Mouse (Mus musculus) E14TG2a.4 (cell line): ENCODE results near the gene Pemt.
A peak's percentile ranks its signal among the peaks of the same experiment; 100 is the strongest.

ENCODE experiments used
- H3K27me3 ChIP-seq: 2 replicates; pipeline ENCODE4 v1.6.1; 2014; ENCODE audit warnings: low read length, control low read depth; ENCODE audit not compliant: insufficient read depth
- H3K36me3 ChIP-seq: 2 replicates; pipeline ENCODE4 v1.6.1; 2014; ENCODE audit warnings: low read length, control low read depth; ENCODE audit not compliant: insufficient read depth
- H3K4me1 ChIP-seq: replicated peaks from 2 replicates; pipeline ENCODE4 v1.6.1; 2014; ENCODE audit warnings: low read depth, low read length, control low read depth
- H3K4me3 ChIP-seq: replicated peaks from 2 replicates; pipeline ENCODE4 v1.5.1; 2014; ENCODE audit warnings: mild to moderate bottlenecking, low read length
- H3K9me3 ChIP-seq: 2 replicates; pipeline ENCODE4 v1.6.1; 2014; ENCODE audit warnings: low read length, control low read depth
- CTCF ChIP-seq: conservative IDR thresholded peaks from 2 replicates; pipeline ENCODE4 v1.5.1; 2014; ENCODE audit warnings: low read length
- NANOG ChIP-seq: IDR thresholded peaks from 2 replicates; pipeline ENCODE4 v1.6.1; 2014; ENCODE audit warnings: borderline replicate concordance, low read length, mixed read lengths
- POU5F1 ChIP-seq: IDR thresholded peaks from 2 replicates; pipeline ENCODE4 v1.6.1; 2014; ENCODE audit warnings: low read length, borderline replicate concordance

Pemt gene

DNA sequence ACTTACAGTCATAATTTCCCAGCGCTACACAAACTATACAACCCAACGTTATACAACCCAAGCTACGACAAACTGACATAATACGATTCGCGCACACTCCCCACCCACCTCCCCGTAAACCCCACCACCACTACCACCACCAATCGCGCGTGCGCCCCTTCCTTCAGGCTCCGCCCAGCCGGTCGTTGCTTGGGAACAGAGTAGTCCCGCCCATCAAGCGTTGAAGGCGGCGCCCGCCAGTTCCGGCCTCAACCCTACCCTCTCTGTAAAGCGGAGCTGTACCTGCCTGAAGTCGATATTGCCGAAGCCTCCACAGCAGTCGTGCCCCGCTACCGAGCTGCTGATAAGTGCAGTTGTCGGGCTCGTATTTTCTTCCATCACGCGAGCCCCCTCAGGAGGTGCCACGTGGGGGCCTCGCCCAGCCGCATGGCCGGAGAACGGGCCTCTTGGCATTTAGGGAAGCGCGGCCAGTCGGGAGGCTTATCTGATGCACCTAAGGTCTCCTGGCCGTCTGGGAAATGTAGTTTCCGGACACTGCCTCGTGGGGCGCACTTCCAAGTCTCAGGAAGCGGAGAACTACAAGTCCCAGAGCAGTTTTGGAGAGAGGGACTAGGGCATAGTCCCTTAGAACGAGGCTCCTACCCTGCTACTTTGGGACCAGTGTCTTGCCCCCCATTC is at the start of gene Pemt:
Gene Pemt (minus strand): TSS at position 432 of the 678 bp plus-strand sequence.
- peak; percentile 23 for TF ChIP-seq CTCF
- TF ChIP-seq POU5F1 = no peak
- H3K9me3 ChIP-seq = no peaks in the 10 kb centered on the region
- peak within 1 kb of the TSS; percentile 85 for H3K4me3 ChIP-seq
- peaks cover 6% of the 10 kb centered on the region; the same call in 1 of the 2 replicates for H3K27me3 ChIP-seq
- H3K4me1 ChIP-seq = peaks cover 18% of the 10 kb centered on the region
- no peaks in the 10 kb centered on the region for H3K36me3 ChIP-seq

DNA sequence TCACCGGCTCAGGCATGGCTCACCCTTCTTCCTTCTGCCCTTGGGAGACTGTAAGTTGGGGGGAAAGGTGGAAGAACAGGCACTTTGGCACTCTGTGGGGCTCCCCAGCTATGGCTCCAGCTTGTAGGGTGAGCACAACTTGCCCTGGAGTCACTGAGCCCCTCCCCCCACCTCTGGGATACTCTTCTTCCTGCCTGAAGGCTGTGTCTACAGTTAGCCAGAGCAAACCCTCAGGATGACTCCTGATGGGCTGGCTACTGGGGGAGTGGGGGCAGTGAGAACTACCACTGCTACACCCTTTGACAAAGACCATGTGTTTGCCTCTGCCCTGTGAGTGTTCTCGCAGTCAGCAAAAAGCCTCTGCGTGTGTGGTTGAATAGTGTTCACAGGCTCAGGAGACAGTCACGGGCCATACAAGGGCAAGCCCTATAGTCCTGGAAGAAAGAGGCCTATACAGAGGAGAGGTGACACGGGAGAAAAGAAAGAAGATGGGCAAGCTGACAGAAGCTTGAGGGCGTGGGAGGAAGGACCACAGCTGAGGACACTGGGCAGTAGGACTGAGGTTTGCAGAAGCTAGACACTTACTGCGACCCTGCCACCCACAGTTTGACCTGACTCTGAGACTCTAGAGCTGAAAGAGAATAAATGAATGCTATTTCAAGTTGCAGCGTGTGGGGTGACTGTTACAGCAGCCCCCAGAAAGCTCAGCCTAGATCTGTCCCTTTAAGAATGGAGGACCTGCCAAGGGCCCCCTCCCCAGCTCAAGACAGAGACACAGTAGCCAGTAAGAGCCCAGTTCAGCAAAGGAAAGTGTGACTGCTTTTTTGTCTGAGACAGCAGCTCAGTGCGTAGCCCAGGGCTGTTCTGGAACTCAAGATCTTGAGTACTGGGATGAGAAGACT is 48.9 kb upstream of the Pemt start:
- Histone ChIP-seq H3K4me1 (peaks cover 50% of the 10 kb centered on the region), H3K9me3 (no peaks in the 10 kb centered on the region), H3K4me3 (no peak overlapping the region), H3K27me3 (peaks cover 89% of the 10 kb centered on the region), H3K36me3 (no peaks in the 10 kb centered on the region)
- TF ChIP-seq CTCF = no peak
- no peak for TF ChIP-seq NANOG
- no peak for TF ChIP-seq POU5F1

DNA sequence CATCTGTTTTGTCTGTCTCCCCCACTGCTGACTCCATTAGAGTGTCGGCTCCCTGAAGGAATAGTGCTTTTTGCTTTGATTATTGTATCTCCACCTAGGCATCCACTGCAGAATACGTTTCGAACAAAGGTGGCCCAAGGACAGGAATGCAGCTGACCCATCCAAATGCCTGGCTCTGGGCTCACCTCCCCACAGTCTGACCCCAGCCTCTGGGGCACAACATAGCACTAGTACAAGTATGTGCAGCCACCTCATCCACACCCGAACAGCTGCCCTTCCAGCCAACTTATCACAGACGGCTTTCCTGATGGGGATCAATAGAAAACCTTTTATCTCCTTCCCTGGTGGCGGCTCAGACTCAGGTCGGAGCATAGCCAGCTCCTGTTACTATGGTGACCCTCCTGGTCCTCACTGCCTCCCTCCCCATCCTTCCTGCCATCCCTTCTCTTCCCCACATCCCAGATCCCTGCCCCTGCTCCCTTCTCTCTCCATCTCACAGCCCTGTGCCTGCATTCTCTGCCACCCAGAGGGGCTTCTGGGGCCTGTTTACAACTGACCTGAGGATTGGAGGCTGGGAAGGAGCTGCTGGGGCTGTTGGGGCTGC is 47.8 kb upstream of the Pemt start:
- TF ChIP-seq POU5F1 = no peak
- no peak for TF ChIP-seq NANOG
- no peak for TF ChIP-seq CTCF
- Histone ChIP-seq H3K9me3 (no peaks in the 10 kb centered on the region), H3K27me3 (peaks cover 80% of the 10 kb centered on the region), H3K4me3 (no peak overlapping the region), H3K36me3 (no peaks in the 10 kb centered on the region), H3K4me1 (peaks cover 45% of the 10 kb centered on the region)

DNA sequence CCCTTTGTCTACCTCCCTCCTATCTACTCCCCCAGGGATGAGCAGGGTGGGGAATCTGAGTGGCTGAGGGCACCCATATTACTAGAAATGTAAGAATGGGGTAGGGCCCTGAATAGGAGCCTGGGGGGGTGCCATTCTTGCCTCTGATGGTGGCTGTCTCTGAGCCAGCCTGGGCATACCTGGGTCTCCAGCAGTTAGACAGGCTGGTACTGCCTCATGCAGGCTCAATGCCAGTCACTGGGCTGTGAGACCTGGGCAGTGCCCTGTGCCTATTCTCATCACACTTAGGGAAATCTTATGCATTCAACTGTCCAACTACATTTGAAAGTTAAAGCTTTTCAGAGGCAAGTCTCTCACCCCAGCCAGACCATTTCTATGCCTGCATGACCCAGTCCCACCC is 46.9 kb upstream of the Pemt start:
- H3K4me3 ChIP-seq = no peak overlapping the region
- no peaks in the 10 kb centered on the region for H3K36me3 ChIP-seq
- H3K4me1 ChIP-seq = peaks cover 53% of the 10 kb centered on the region
- peaks cover 74% of the 10 kb centered on the region for H3K27me3 ChIP-seq
- TF ChIP-seq POU5F1 (no peak), CTCF (no peak), NANOG (no peak)
- H3K9me3 ChIP-seq = no peaks in the 10 kb centered on the region

DNA sequence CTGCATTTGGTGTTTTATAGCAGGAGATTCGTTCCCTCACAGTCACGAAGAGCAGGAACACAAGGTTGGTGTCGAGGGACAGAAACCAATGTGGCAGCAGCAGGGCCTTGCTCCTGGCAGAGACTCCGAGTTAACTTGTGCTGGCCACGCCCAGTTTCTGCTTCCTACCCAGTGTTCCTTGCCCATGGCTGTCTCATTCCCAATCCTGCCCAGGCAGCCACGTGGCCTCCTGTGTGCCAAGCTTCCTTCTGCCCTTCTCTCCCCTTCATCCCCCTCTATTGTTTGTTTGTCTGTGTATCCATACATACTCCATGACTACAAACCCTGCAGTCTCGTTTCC is 45.1 kb upstream of the Pemt start:
- Histone ChIP-seq H3K27me3 (peaks cover 56% of the 10 kb centered on the region), H3K9me3 (no peaks in the 10 kb centered on the region), H3K36me3 (no peaks in the 10 kb centered on the region), H3K4me3 (no peak overlapping the region), H3K4me1 (peaks cover 71% of the 10 kb centered on the region)
- no peak for TF ChIP-seq NANOG
- TF ChIP-seq POU5F1 = no peak
- no peak for TF ChIP-seq CTCF

DNA sequence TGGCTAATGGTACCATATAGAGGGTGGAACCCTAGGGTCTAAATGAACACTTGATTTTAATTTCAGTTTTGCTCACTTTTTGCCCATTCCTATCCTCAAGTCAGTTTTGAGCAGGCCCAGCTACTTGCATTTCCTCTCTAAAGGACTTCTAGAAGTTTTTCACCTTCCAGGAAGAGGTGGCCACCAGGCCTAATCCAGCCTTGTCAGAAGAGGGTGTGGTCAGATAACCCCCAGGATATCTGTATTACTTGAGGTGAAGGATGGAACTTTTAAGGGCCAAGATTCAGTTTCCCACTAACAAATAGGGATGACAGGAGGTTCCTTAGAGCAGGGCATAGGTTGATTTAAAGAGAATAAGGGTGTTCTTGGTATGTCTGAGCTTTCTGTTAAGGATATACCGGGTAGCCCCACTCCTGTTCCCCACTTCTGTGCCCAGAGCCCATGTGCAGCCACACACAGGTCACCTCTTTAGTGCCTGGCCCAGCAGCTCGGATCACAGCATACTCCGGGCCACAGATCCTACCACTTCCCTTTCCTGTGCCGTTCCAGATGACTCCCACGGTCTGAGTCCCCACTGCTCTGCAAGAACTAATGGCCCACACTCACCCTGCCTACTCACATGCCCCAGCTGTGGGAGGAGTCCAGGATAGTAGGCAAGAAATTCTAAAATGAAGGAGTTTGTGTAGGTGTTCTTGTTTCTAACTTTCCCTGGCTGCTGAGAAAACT is 44.6 kb upstream of the Pemt start:
- Histone ChIP-seq H3K4me3 (no peak overlapping the region), H3K27me3 (peaks cover 50% of the 10 kb centered on the region), H3K4me1 (peaks cover 71% of the 10 kb centered on the region), H3K9me3 (no peaks in the 10 kb centered on the region), H3K36me3 (no peaks in the 10 kb centered on the region)
- TF ChIP-seq NANOG = no peak
- TF ChIP-seq CTCF = no peak
- TF ChIP-seq POU5F1 = no peak

DNA sequence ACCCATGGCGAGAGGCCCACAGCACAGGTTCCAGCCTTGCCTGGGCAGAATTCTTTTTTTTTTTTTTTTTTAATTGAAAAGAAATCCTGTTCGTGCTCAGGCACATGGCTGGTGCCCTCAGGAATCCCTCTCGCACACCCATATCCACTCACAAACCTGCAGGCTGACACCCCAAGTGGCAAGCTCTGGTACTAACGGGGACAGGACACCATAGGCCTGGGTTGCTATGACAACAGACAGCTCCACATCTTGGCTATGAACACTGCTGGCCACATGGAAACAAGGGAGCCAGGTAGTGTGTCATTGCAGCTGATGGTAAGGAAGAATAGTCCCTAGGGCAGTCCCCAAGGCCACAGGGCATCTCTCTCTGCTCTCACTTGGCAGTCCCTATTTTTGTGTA is 42.7 kb upstream of the Pemt start:
- peaks cover 55% of the 10 kb centered on the region for H3K4me1 ChIP-seq
- H3K4me3 ChIP-seq = no peak overlapping the region
- TF ChIP-seq CTCF (peak; percentile 23), NANOG (no peak)
- H3K9me3 ChIP-seq = no peaks in the 10 kb centered on the region
- no peaks in the 10 kb centered on the region for H3K36me3 ChIP-seq
- H3K27me3 ChIP-seq = peaks cover 31% of the 10 kb centered on the region

DNA sequence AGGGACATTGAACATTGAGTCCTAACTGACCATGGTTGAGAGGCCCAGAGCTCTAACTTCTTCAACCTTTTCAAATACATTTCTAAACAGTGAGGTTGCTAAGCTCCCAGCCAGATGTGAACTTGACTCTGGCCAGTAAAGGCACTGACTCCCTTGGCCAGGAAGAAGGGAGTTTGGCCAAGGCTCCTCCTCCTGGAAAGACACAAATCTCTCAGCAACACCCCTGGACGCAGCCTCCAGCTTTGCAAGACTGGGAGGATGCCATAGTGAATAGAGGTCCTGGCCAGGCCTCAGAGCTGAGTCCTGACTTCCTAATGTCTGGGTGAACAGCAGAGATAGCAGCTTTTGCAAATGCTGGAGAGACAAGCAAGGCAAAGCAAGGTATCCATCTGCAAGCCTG is 40.4 kb upstream of the Pemt start:
- TF ChIP-seq NANOG (no peak), CTCF (no peak), POU5F1 (no peak)
- H3K9me3 ChIP-seq = no peaks in the 10 kb centered on the region
- H3K4me1 ChIP-seq = peaks cover 41% of the 10 kb centered on the region
- no peaks in the 10 kb centered on the region for H3K36me3 ChIP-seq
- peaks cover 10% of the 10 kb centered on the region for H3K27me3 ChIP-seq
- H3K4me3 ChIP-seq = no peak overlapping the region
